Mouse (Mus musculus): ENCODE measurements around the gene Igdcc3. TPM values are rescaled to one million over a fixed set of nuclear protein-coding genes. Genes with fewer than 3 reads are reported as not detected.
A peak's percentile ranks its signal among the peaks of the same experiment; 100 is the strongest.

Gene Igdcc3
- 0.11 and 0.13 TPM in 2 replicates for polyA plus RNA-seq (2012; rRNA removed)

DNA sequence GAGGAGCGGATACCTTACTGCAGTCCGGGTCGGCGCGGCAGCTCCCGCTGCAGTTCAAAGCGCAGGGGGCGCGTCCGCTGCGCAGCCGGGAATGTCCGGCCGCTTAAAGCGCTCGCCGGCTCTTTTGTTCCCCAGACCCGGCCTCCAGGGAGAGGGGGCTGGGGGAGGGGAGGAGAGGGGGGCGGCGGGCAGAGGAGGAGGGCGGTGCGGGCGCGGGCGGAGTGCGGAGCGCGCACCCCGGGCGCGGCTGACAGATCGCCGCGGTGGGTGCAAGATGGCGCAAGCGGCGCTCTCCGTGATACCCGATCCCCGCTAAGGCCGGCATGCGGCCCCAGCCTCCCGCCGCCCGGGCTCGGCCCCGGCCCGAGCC, at the start of gene Igdcc3:
TSS of gene Igdcc3 (plus strand) at position 254 of the 370 bp plus-strand sequence.
- WGBS, result 1% methylated on average over 45 of the region's 48 CpGs
- DNase-seq, result peak; percentile 24
- H3K4me1 ChIP-seq (ENCODE audit: control insufficient read depth, insufficient read depth, low read length), result peaks cover 6% of the 10 kb centered on the region
- peak within 1 kb of the TSS; percentile 49 for H3K4me3 ChIP-seq (replicated peaks; ENCODE audit: extremely low read depth, low read depth, low read length)
- no peak for TF ChIP-seq CTCF (IDR thresholded peaks at IDR 0.05; ENCODE audit: insufficient read depth, low read length)
- no peak for TF ChIP-seq POLR2A (IDR thresholded peaks at IDR 0.05; ENCODE audit: borderline replicate concordance, extremely low read depth, low read depth, low read length)

DNA sequence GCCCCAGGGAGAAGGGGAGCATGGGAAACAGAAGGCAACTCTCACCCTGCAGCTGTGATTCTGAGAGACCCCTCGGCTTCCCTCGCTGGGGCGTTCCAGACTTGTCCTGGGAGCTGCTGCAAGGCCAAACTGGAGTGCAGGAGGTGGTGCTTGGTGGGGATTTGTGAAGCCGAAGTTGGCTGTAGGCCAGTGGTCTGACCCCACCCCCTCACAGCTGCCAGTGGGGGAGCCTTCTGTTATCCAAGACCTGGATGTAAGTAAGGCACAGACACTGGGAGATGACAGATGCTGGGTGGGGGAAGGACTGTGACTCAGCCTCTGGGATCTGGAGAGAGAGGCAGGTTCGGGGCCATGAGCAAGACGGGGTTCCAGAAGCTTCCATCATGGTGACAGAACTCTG, 46.8 kb upstream of the Igdcc3 start:
- TF ChIP-seq CTCF (IDR thresholded peaks at IDR 0.05; ENCODE audit: insufficient read depth, low read length), result no peak
- TF ChIP-seq POLR2A (IDR thresholded peaks at IDR 0.05; ENCODE audit: borderline replicate concordance, extremely low read depth, low read depth, low read length), result no peak
- Histone ChIP-seq H3K4me1 (ENCODE audit: control insufficient read depth, insufficient read depth, low read length) (no peaks in the 10 kb centered on the region), H3K4me3 (replicated peaks; ENCODE audit: extremely low read depth, low read depth, low read length) (no peak overlapping the region)
- WGBS, result 37% methylated on average over 6 of the region's 6 CpGs
- no peak for DNase-seq

DNA sequence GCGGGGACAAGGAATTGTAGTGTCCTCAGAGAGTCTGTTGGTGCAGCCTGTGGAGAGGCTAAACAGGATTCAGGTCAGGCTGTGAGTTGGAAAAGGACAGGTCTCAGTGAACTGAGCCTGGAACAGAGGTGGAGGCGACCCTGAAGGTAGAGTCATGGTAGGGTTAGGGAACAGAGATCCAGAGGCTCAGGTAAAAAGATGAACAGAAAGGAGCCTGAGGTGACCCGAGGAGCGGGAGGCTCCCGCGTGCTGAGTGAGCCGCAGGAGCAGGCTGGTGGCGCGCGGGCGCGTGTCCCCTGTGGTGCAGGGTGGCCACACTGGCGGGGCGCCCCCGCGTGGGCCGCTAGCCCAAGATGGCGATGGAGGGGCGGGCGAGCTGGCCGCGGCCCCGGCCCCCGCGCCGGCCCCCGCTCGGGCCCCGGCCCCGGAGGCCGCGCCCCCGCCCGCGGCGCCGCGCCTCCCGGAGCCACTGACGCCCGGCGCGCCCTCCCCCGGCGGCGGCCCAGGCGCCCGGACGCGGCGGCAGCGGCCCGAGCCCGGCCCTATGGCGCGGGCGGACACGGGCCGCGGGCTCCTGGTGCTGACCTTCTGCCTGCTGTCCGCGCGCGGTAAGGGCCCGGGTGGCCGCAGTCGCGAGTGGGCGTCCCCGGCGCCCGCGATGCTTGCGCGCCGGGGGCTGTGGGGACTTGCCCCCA, 39.9 kb upstream of the Igdcc3 start, which contains the start of gene Igdcc4:
TSS of gene Igdcc4 (plus strand) at position 496 of the 695 bp plus-strand sequence.
- WGBS, result 3% methylated on average over 76 of the region's 76 CpGs
- Histone ChIP-seq H3K4me3 (replicated peaks; ENCODE audit: extremely low read depth, low read depth, low read length) (peak within 1 kb of the TSS; percentile 52), H3K4me1 (ENCODE audit: control insufficient read depth, insufficient read depth, low read length) (peaks cover 2% of the 10 kb centered on the region; the same call in 1 of the 2 replicates)
- no peak for DNase-seq
- no peak for TF ChIP-seq CTCF (IDR thresholded peaks at IDR 0.05; ENCODE audit: insufficient read depth, low read length)
- TF ChIP-seq POLR2A (IDR thresholded peaks at IDR 0.05; ENCODE audit: borderline replicate concordance, extremely low read depth, low read depth, low read length), result no peak

DNA sequence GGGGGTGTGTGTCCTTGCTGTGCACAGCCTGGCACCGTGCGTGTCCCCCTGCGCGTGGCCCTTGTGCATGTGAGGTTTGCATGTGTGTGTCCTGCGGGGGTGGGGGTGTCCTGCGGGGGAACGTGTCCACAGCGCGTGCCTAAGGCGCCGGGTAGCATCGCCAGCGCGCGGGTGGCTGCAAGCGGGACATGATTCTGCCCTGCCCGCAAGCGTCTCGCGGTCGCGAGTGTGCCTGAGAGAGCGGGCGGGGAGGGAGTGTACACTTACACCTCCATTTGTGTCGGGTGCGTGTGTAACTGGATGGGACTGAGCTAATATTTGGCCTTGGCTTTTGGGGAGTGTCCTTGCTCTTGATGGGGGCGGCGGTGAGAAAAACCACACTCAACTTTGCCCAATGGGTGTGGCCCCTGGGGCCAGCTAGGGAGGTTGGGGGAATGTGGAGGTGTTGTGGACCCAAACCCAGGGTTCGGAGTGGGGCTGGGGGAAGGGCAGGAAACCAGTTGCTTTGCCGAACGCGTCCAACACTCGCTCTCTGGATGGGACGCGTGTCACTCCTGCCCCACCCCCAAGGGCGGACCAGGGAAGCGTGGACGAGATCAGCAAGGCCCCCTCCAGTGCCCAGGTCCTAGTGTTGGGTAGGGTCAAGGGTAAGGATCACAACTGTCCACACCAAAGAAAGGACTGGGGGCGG, 39.2 kb upstream of the Igdcc3 start:
- no peak for TF ChIP-seq CTCF (IDR thresholded peaks at IDR 0.05; ENCODE audit: insufficient read depth, low read length)
- no peak for TF ChIP-seq POLR2A (IDR thresholded peaks at IDR 0.05; ENCODE audit: borderline replicate concordance, extremely low read depth, low read depth, low read length)
- peaks cover 2% of the 10 kb centered on the region; the same call in 1 of the 2 replicates for H3K4me1 ChIP-seq (ENCODE audit: control insufficient read depth, insufficient read depth, low read length)
- peak overlapping the region; percentile 52 for H3K4me3 ChIP-seq (replicated peaks; ENCODE audit: extremely low read depth, low read depth, low read length)
- under 1% methylated on average over 39 of the region's 39 CpGs for WGBS
- DNase-seq, result peak; percentile 15

DNA sequence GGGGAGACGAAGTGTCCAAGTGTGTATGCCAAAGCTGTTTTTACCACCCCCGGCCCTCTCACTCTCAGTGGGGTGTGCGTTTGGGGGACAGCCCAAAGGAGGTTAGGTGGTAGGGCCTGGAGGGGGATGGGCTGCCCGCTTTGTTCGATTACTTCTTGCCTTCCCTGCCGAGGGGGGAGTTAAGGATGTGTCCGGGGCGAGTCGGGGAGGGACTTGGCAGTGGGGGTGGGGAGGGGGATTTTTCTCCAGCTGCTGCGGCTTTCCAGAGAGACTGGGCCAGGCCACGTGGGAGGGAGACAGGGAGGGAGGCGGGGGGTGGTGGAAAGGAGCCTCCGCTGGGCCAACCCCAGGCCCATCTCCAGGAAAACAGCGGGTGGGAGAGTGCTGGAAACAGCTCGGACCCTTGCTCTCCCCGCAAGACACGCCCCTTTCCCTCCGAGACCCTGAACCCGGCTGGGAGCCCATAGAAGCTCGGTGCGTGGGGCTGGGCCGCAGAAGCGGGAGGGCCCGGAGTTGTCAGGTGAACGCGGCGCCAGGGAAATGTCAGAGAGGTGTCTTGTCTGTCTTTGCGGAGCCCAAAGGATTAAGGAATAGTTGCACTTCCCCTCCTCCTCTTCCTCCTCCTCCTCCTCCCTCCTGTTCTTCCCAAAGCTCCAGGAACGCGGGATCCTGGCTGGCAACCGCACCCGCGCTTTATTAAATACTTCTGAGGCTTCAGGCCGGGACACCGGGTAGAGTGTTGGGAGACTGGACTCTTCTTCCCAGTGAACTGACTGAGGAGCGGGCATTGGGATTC, 38.4 kb upstream of the Igdcc3 start:
- H3K4me3 ChIP-seq (replicated peaks; ENCODE audit: extremely low read depth, low read depth, low read length), result peak overlapping the region; percentile 23
- 14% methylated on average over 34 of the region's 36 CpGs for WGBS
- no peak for TF ChIP-seq CTCF (IDR thresholded peaks at IDR 0.05; ENCODE audit: insufficient read depth, low read length)
- TF ChIP-seq POLR2A (IDR thresholded peaks at IDR 0.05; ENCODE audit: borderline replicate concordance, extremely low read depth, low read depth, low read length), result no peak
- peaks cover 2% of the 10 kb centered on the region; the same call in 1 of the 2 replicates for H3K4me1 ChIP-seq (ENCODE audit: control insufficient read depth, insufficient read depth, low read length)
- no peak for DNase-seq

DNA sequence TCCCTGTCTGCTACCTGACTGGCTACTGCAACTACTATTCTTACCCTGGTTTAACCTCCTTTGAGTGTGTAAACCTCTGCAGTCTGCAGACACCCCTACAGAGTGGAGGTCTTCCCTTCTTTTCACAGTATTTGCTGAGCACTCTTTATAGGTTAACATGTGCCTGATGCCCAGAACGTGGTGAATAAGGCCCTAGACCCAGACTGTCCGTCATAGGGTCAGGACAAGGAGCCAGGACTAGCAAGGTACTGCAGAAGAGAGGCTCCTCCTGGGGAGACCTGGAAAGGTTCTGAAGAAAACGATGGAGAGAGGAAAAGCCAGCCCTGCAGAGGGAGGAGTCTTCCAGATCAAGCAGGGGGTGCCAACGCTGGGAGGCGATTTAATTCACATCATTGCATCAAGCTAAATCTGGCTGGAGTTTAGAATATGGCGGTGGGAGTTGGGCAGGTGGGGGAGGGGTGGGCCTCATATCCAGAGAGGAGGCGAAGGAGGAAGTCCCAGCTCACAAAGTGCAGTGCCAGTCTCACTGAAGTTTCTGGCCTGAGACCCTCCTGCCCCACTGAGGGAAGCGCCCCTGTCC, 37.7 kb upstream of the Igdcc3 start:
- TF ChIP-seq POLR2A (IDR thresholded peaks at IDR 0.05; ENCODE audit: borderline replicate concordance, extremely low read depth, low read depth, low read length) (no peak), CTCF (IDR thresholded peaks at IDR 0.05; ENCODE audit: insufficient read depth, low read length) (no peak)
- H3K4me1 ChIP-seq (ENCODE audit: control insufficient read depth, insufficient read depth, low read length), result peaks cover 2% of the 10 kb centered on the region; the same call in 1 of the 2 replicates
- WGBS, result 54% methylated on average over 8 of the region's 8 CpGs
- no peak for DNase-seq
- no peak overlapping the region for H3K4me3 ChIP-seq (replicated peaks; ENCODE audit: extremely low read depth, low read depth, low read length)

DNA sequence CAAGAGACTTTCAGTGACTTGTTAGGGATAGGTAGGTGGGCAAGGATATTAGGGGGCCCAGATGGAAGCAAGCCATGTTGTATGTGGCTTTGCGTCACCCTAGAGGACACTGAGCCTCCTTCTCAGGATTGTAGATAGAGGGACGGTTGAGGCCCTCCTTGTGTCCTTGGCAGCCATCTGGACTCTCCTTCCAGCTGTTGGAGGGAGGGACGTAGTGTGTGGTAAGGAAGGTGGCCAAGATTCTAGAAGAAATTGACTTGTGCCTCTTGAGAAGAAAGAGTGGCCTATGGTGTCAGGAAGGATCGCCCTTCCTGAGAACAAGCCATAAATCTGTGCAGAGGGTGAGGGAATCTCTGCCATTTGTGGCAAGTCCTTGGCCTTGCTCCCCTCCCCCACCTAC, 34.2 kb upstream of the Igdcc3 start:
- Histone ChIP-seq H3K4me3 (replicated peaks; ENCODE audit: extremely low read depth, low read depth, low read length) (no peak overlapping the region), H3K4me1 (ENCODE audit: control insufficient read depth, insufficient read depth, low read length) (no peaks in the 10 kb centered on the region)
- WGBS, result 69% methylated on average over 4 of the region's 4 CpGs
- TF ChIP-seq CTCF (IDR thresholded peaks at IDR 0.05; ENCODE audit: insufficient read depth, low read length) (no peak), POLR2A (IDR thresholded peaks at IDR 0.05; ENCODE audit: borderline replicate concordance, extremely low read depth, low read depth, low read length) (no peak)
- DNase-seq, result no peak

DNA sequence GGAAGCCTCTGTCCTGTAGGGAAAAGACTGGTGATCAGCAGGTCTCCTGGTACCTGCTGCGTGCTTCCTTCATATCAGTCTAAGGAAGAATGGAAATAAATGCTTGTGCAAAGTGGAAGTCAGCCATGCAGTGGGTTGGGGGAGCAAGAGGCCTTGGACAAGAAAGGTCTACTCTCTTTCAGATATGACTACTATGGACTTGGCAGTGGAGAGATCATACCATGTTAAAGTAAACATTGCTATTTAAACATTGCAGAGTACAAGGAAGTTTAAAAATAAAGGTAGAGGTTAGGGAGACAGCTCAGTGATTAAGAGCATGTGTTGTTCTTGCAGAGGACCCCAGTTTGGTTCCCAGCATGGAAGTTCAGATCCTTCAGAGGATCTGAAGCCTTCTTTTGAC, 33.1 kb upstream of the Igdcc3 start:
- no peaks in the 10 kb centered on the region for H3K4me1 ChIP-seq (ENCODE audit: control insufficient read depth, insufficient read depth, low read length)
- no peak for DNase-seq
- H3K4me3 ChIP-seq (replicated peaks; ENCODE audit: extremely low read depth, low read depth, low read length), result no peak overlapping the region
- WGBS, result 57% methylated on average over 1 of the region's 1 CpGs
- no peak for TF ChIP-seq CTCF (IDR thresholded peaks at IDR 0.05; ENCODE audit: insufficient read depth, low read length)
- TF ChIP-seq POLR2A (IDR thresholded peaks at IDR 0.05; ENCODE audit: borderline replicate concordance, extremely low read depth, low read depth, low read length), result no peak
